Mouse (Mus musculus): ENCODE data around the gene Rab44.
A peak's percentile ranks its signal among the peaks of the same experiment; 100 is the strongest.

The Rab44 gene

DNA sequence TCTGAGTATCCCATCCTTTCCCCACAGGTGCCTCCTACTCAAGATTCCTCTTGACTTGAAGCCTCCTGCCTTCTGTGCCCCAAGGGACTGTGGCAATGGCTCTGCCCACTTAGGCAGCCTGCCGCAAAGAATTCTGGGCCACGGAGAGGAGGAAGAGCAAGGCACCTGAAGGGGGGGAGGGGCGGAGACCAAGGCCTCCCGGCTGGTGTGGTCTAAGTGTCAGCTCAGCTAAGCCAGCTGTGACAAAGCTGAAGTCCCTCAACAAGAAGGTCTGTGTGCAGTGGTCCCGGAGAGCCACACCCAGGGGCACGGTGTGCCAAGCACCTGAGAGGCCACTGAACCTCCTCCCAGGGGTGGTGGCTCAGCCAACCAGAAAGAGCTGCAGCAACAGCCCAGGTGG is 53.4 kb downstream of the Rab44 start:
- DNase-seq (ENCODE audit: low spot score in 2 of 2): no peak

DNA sequence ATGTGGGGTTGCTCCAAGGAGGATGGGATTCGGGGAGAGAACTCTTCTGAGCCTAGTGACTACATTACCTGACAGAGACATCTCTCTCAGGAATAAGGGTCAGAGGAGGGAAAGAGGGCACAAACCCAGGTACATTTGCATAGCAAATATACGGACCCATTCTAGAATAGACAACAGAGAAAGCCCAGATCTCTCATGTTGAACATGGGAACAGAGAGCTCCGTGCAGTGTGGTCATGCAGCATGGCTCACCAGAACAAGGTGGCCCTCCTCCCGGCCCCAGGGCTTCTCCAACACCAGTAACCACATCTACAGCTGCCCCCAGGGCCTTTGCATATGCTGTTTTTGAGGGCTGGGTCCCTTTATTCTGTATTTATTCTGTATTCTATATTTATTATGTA is 54.5 kb downstream of the Rab44 start:
- DNase-seq (ENCODE audit: low spot score in 2 of 2): no peak

- no peak for DNase-seq (ENCODE audit: low spot score in 2 of 2)
These were observed 55.2 kb downstream of the Rab44 start for GRCm38 (mm10) chr17:29168996-29169601.

DNA sequence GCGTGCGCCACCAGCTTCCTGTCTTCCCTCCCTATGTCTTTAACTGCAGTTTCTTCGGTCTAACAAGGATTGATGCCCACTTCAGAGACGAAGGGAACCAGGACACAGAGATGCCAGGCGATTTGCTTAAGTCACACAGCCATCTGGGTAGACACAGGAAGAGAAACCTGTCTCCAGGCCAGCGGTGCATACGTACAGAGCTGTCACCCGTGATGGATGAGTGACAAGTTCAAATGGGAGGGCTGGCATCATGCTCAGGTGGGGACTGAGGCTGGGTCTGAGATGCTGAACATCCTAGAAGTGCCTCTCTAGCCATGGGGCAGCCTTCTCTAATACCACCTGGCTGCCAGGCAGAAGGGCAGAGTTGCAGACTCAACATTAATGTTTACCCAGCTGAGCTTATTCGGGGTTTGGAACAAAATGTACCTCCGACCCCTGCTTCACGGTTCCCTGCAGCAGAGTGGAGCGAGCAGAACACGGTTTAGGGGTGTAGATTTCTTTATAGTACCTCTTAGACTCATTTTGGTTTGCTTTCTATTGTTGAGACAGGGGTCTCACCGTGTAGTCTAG is 56.6 kb downstream of the Rab44 start:
- no peak for DNase-seq (ENCODE audit: low spot score in 2 of 2)

- peak; percentile 59 to 80 for DNase-seq (ENCODE audit: low spot score in 2 of 2)
These were observed 57.2 kb downstream of the Rab44 start for GRCm38 (mm10) chr17:29171001-29171772.

GRCm38 (mm10) chr17:29172062-29172461 is 58.1 kb downstream of the Rab44 start:
- no peak for DNase-seq (ENCODE audit: low spot score in 2 of 2)

DNA sequence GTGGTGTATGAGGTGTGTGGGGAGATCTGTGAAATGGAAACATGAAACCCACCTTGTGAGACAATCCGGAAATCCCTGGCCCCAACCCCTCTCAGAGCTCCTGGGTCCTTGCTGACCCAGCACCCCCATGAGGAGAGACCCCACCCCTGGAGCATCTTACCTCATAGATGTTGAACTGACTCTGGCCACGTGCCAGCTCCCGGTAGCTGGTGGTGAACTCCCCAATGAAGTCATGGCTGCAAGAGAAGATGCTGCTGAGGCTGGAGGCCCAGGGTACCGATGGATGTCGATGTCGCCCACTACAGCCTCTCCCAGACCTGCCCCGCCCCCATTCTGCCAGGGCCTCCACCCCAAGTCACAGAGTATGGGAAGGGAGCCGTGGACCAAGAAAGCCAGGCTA is 59.2 kb downstream of the Rab44 start:
- no peak for DNase-seq (ENCODE audit: low spot score in 2 of 2)

- DNase-seq (ENCODE audit: low spot score in 2 of 2): no peak
These were observed 61.7 kb downstream of the Rab44 start for GRCm38 (mm10) chr17:29175693-29176092.

GRCm38 (mm10) chr17:29176391-29177267 is 62.7 kb downstream of the Rab44 start:
- DNase-seq (ENCODE audit: low spot score in 2 of 2): peak; percentile 72 to 78

DNA sequence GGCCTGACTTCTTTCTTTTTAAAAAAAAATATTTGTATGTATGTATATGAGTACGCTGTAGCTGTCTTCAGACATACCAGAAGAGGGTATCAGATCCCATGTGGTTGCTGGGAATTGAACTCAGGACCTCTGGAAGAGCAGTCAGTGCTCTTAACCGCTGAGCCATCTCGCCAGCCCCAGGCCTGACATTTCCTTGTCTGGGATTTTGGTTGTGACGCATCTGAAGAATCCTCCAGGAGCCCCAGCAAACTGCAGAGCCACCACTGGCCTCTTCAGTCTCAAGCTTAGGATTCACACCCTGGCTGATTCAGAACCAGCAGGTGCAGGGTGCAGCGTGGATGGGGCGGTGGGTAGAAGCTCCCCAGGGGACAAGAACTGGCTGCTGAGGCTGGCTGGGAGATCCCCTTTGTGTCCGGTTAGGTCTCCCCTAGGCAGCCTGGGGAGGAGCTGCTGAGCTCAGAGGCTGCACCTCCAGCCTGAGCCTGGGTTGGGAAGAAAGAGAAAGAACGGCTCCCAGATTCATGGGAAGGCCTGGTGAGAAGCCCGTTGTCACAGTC is 64.6 kb downstream of the Rab44 start:
- DNase-seq (ENCODE audit: low spot score in 2 of 2): no peak

DNA sequence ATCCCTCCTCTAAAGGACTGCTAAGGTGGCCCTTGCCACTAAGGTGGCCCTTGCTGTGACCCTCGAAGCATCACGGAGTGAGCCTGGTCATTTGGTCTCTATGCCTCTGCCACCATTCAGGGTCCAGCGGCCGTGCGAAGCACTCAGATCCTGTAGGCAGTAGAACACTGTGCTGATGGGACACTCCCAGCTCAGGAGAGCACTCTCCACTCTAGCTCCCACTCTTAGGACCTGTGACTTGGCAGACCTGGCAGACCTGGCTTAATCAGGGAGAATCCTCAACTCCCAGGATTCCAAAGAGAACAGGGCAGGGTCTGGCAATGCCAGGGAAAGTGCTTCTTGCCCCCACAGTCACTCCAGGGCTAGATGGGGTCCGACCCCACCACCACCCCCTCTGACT is 66.0 kb downstream of the Rab44 start:
- no peak for DNase-seq (ENCODE audit: low spot score in 2 of 2)

DNA sequence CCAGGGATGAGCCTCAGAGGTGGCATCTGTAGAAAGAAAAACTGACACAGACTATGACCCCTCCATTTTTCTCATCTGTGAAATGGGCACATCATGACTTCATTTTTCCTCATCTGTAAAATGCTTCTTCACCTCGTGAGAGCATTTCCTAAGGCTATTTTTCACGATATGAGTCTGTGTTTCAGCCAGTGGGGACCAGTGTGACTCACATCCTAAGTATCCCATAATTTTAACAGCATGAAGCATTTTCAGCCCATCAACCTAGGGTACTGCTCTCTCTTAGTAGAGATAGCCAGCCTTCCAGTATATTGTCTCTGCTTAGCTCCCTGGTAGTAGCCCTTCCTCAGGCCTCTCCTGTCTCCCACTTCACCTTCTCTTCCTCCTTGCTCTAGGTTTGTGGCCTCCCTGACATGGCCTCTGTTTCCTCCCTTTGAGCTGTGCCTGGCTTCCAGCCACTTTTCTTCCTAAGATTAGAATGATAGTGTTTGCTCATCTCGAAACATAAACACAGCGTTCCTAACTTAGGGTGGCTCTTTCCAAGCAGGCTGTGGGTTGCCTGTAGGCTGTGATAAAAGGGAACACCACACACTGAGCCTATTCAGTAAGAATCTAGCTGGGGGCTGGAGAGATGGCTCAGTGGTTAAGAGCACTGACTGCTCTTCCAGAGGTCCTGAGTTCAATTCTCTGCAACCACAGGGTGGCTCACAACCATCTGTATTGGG is 66.6 kb downstream of the Rab44 start:
- no peak for DNase-seq (ENCODE audit: low spot score in 2 of 2)

GRCm38 (mm10) chr17:29181751-29182150 is 67.8 kb downstream of the Rab44 start:
- no peak for DNase-seq (ENCODE audit: low spot score in 2 of 2)

DNA sequence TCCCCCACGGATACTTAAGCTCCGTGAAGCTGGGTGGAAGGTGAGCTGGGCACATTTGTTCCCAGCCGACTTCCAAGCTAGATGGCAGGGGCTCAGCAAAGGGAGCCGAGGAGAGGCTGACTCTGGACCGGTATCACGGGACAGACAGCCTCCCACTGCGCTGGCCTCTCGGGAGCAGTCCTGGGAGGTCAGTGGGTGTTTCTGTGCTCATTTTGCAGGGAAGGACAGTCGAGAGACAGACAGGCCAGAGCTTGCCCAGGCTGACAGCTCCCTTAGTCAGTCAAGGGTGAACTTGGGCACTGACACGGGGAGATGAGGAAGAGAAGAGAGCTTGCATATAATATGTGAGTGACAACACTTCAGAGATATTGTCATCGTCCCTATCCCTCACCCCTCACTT is 69.2 kb downstream of the Rab44 start:
- DNase-seq (ENCODE audit: low spot score in 2 of 2): no peak

- no peak for DNase-seq (ENCODE audit: low spot score in 2 of 2)
These were observed 71.6 kb downstream of the Rab44 start for GRCm38 (mm10) chr17:29185376-29186046.

GRCm38 (mm10) chr17:29186989-29187859 is 73.3 kb downstream of the Rab44 start:
- no peak for DNase-seq (ENCODE audit: low spot score in 2 of 2)

DNA sequence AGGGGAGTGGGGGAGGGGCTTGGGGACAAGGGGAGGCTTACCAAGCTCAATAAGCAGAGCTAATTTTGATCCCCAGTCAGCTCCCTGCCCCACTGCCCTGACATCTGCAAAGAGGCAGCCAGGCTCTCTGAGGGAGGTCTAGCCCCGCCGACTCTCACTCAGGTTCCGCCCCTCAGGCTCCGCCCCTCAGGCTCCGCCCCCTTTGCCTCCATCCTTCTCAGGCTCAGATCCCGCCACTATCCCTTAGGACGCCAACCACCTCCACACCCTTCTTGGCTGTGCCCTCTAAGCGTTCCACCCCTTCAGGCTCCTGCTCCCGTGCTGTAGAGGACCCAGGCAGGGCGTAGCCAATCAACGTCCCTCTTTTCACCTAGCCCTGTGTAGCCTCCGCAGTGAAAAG is 75.0 kb downstream of the Rab44 start:
- DNase-seq (ENCODE audit: low spot score in 2 of 2): no peak

DNA sequence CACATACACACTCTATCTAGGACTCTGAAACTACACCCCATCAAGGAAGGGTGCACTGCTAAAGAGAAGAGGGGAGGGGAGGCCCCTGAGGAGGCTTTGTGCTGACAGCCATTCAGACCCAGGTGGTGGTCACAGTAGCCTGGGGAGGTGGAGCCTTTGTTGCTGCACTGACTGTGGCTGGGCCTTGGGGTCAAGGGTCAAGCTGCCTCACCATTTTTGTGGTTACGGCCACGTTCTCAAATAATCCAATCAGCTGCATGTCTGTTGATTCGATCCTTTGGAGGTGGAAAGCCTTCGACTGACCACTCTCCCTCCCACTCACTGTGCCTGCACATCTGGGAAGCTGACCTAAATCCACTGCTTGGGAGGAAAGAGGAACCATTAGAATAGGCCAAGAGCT is 81.6 kb downstream of the Rab44 start:
- no peak for DNase-seq (ENCODE audit: low spot score in 2 of 2)

Data from frontal cortex, postnatal 14 days (tissue).